Mouse (Mus musculus): Measurements from ENCODE around the gene Scn4b. TPM values are rescaled to one million over a fixed set of nuclear protein-coding genes. Genes with fewer than 3 reads are reported as not detected.

Gene Scn4b
- polyA plus RNA-seq, 1 experiment from 2014 or later: 0.58 TPM

DNA sequence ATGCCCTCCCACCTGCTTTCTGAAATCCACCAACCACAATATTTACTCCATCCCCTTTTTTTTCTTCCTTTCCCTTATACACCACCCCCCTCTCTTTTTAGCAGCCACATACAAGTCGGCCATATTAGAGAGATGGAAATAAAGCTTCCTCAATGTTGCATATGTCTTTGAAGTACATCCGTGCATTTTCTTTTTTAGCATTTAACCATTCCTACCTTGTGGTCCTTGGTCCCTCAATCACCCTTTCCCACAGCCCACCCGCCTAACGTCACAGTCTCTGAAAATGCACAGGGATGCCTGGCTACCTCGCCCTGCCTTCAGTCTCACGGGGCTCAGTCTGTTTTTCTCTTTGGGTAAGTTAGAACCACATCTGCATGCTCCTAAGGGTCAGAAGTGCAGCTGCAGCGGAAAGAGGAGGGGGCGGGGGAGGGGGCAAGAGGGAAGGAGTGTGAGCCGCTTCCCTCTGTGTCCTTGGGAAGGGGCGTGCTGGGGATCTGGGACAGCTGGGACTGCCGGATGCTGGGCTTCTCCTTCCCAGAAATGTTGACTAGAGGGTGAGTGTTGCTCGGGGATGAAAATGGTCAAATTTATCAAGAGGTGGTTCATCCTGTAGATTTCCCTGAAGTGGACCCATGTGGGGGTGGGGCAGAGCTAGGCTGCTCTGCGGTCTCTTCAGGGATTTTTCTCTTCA is 20.3 kb upstream of the Scn4b start, which contains the start of gene Scn2b:
Gene Scn2b (plus strand): TSS at position 42 of the 691 bp plus-strand sequence.
- Histone ChIP-seq H3K36me3 (no peaks in the 10 kb centered on the region), H3K9me3 (no peaks in the 10 kb centered on the region), H3K4me1 (replicated peaks) (peaks cover 31% of the 10 kb centered on the region), H3K27me3 (ENCODE audit: insufficient read depth, poor library complexity, severe bottlenecking) (peaks cover 34% of the 10 kb centered on the region), H3K4me3 (peak within 1 kb of the TSS; percentile 64), H3K27ac (peak within 1 kb of the TSS; percentile 90)
- 0% methylated on average over 13 of the region's 13 CpGs for WGBS
- DNase-seq (ENCODE audit: low spot score): peak; percentile 44

DNA sequence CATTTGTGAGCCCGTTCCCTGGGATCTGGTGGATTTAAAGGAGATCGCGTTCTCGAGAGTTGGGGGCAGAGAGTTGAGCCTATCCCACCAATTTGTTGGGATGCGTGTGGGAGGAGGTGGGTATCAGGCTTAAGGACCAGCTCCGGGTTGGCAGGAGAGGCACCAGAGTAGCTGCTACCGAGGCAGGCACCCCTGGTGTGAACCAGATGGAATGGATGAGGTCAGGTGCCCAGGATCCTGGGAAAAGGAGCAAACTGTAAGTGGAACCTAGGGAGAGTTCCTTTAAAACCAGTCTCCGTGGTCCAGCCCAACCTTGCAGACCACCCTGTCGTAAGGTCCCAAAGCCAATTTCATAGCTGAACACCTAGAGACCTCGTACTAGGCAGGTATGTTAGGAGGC is 19.6 kb upstream of the Scn4b start:
- DNase-seq (ENCODE audit: low spot score): no peak
- peak overlapping the region; percentile 90 for H3K27ac ChIP-seq
- 29% methylated on average over 10 of the region's 10 CpGs for WGBS

DNA sequence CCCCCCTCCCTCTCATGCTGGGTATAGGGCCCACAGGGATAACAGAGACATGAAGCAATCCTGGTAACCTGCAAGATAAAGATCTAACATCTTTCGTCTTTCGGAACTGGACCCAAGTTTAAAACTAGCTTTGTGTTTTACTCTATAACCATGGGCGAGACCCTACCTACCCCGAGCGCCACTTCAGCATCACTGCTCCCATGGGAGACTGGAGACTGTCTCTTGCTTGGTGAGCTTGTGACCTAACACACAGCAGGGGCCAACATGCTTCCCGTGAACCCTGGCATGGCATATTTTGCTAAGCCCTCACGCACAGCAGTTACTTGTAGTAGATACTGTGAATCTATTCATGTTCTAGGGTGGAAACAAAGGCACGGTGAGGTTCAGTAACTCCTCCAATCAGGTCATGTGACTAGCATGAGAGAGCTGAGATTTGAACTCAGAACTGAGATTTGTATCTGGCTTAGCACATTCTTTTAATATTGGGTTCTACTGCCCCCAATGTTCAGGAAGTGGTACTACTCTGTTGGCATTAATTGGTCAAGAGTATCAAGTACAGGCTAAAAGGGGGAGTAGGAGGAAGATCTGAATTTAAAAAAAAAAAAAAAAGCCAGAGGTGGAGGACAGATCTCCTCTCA is 18.8 kb upstream of the Scn4b start:
- H3K4me3 ChIP-seq: no peak overlapping the region
- DNase-seq (ENCODE audit: low spot score): no peak

More for the DNA sequence above, 19.6 kb upstream of the Scn4b start:
- Histone ChIP-seq H3K4me1 (replicated peaks) (peaks cover 31% of the 10 kb centered on the region), H3K27me3 (ENCODE audit: insufficient read depth, poor library complexity, severe bottlenecking) (peaks cover 34% of the 10 kb centered on the region), H3K36me3 (no peaks in the 10 kb centered on the region), H3K4me3 (peak overlapping the region; percentile 64), H3K9me3 (no peaks in the 10 kb centered on the region)

DNA sequence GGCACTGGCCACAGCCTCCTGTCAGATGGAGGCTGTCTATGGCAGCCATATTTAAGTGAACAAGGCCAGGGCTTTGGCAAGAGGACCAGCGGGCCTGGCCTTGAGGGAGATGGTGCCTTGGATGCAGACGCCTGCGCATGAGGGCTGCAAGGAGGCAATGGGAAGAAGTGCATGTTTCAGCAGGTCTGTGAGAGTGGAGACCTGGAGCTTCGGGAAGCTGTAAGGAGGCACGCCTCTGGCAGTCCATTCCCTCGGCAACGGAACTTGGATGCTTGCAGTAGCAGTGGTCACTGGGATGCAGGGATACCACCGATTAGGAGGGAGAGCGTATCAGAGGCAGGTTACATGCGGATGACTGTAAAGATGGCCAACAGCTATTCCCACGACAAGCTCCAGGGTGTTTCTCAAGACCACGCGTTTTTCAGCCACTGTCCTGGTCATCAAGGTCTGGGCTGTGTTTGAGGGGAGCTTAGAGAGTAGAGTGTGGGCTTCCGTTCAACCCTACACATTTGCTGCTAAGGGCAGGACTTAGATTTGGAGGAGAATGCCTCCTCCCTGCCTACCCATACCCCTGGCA is 18.2 kb upstream of the Scn4b start:
- H3K4me3 ChIP-seq: no peak overlapping the region
- H3K27ac ChIP-seq: no peak overlapping the region
- WGBS: 90% methylated on average over 14 of the region's 14 CpGs
- H3K27me3 ChIP-seq (ENCODE audit: insufficient read depth, poor library complexity, severe bottlenecking): peaks cover 34% of the 10 kb centered on the region
- H3K4me1 ChIP-seq (replicated peaks): peaks cover 31% of the 10 kb centered on the region
- H3K9me3 ChIP-seq: no peaks in the 10 kb centered on the region
- no peaks in the 10 kb centered on the region for H3K36me3 ChIP-seq
- no peak for DNase-seq (ENCODE audit: low spot score)

More for the DNA sequence above, 18.8 kb upstream of the Scn4b start:
- Histone ChIP-seq H3K27ac (no peak overlapping the region), H3K4me1 (replicated peaks) (peaks cover 31% of the 10 kb centered on the region), H3K9me3 (no peaks in the 10 kb centered on the region), H3K36me3 (no peaks in the 10 kb centered on the region), H3K27me3 (ENCODE audit: insufficient read depth, poor library complexity, severe bottlenecking) (peaks cover 34% of the 10 kb centered on the region)
- WGBS: 94% methylated on average over 8 of the region's 8 CpGs

DNA sequence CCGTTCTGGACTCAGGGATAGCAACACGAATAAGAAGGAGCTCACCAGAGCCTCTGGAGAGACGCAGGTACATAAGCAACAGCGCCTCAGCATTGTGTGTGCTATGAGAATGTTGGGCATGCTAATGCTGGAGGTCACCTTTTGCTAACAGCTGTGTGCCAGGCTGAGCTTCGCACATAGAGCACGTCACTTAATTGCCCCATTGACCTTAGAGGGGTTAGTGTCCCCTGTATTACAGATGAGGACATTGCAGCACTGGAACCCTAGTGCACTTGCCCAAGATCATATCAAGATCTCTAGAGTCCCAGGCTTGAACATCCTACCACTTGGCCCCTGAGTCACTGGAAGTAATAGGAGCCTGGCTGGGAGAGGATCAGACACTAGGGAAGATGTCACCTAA is 17.6 kb upstream of the Scn4b start:
- Histone ChIP-seq H3K4me3 (no peak overlapping the region), H3K36me3 (peaks cover 3% of the 10 kb centered on the region; the same call in 1 of the 2 replicates), H3K9me3 (no peaks in the 10 kb centered on the region), H3K27ac (no peak overlapping the region), H3K4me1 (replicated peaks) (peaks cover 31% of the 10 kb centered on the region), H3K27me3 (ENCODE audit: insufficient read depth, poor library complexity, severe bottlenecking) (peaks cover 34% of the 10 kb centered on the region)
- DNase-seq (ENCODE audit: low spot score): no peak
- 89% methylated on average over 6 of the region's 6 CpGs for WGBS

DNA sequence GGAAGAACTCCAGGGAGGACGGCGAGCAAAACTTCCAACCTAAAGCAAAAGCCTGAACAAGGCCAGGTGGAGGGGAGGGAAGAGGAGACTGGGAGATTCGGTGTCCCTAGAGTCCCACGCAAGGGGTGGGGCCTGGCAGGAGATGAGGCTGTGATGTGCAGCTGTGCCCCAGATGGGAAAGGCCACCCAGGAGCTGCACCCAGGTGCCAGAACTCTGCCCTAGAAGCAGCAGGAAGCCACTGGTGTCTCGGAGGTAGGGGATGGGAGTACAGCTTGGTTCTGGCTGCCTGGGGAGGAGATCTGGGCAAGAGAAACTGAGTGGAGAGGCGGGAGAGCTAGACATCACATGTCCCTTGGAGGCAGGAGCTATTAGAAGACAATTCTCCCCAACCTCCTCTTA is 17.2 kb upstream of the Scn4b start:
- no peaks in the 10 kb centered on the region for H3K9me3 ChIP-seq
- WGBS: 59% methylated on average over 6 of the region's 6 CpGs
- no peak overlapping the region for H3K27ac ChIP-seq
- H3K36me3 ChIP-seq: peaks cover 5% of the 10 kb centered on the region; the same call in 1 of the 2 replicates
- DNase-seq (ENCODE audit: low spot score): no peak
- H3K4me3 ChIP-seq: no peak overlapping the region
- H3K27me3 ChIP-seq (ENCODE audit: insufficient read depth, poor library complexity, severe bottlenecking): peaks cover 32% of the 10 kb centered on the region
- peaks cover 26% of the 10 kb centered on the region for H3K4me1 ChIP-seq (replicated peaks)

DNA sequence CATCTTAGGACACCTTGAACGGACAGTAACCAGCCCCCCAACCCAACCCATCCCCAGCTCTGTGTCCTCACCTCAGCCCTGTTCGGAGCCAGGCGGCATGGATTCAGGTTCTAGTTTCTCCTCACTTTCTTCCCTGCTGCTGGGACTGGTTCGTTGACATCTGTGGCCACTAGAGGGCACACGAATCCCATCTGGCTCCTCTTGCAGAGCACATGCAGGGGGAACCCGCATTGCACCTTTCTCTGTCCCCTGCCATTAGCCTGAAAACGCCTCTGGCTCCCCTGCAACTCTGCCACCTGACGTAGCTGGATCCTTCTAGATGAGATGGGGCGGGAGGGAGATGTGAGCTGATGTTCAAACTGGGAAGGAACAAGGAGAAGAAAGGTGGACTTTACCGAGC is 16.4 kb upstream of the Scn4b start:
- Histone ChIP-seq H3K9me3 (no peaks in the 10 kb centered on the region), H3K27ac (peak overlapping the region; percentile 10; the same call in 1 of the 2 replicates), H3K27me3 (ENCODE audit: insufficient read depth, poor library complexity, severe bottlenecking) (peaks cover 24% of the 10 kb centered on the region), H3K36me3 (peaks cover 5% of the 10 kb centered on the region; the same call in 1 of the 2 replicates), H3K4me1 (replicated peaks) (peaks cover 28% of the 10 kb centered on the region), H3K4me3 (no peak overlapping the region; the same call in 1 of the 2 replicates)
- DNase-seq (ENCODE audit: low spot score): peak; percentile 76
- WGBS: 8% methylated on average over 10 of the region's 10 CpGs

DNA sequence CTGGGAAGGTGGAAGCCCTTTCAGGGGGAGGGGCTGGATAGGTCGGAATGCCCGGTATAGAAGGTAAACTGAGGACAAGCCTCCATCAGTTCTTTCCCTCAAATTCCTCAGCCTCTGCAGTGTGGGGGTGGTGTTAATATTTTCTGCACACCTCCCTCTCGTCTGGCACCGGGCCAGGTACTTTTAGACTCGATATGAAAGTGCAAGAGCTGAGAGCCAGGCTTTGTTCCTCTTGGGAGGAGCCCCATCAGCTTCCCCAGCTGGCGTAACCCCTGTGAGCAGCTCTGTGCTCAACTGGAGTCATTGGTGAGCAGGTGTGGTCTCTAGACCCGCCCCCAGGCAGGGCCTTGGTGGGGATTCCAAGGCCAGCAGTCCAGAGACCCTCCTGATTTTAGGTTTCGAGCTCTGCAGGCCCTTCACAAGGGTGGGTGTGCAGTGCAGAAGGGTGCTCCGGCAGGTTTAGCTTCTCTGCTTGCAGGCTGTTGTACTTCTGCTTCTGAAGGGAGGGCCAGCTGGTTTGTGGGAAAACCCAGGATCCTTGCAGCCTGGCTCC is 15.9 kb upstream of the Scn4b start:
- H3K9me3 ChIP-seq: no peaks in the 10 kb centered on the region
- H3K4me3 ChIP-seq: no peak overlapping the region; the same call in 1 of the 2 replicates
- peak overlapping the region; percentile 10; the same call in 1 of the 2 replicates for H3K27ac ChIP-seq
- peaks cover 5% of the 10 kb centered on the region; the same call in 1 of the 2 replicates for H3K36me3 ChIP-seq
- no peak for DNase-seq (ENCODE audit: low spot score)
- H3K27me3 ChIP-seq (ENCODE audit: insufficient read depth, poor library complexity, severe bottlenecking): peaks cover 19% of the 10 kb centered on the region
- WGBS: 27% methylated on average over 9 of the region's 9 CpGs
- H3K4me1 ChIP-seq (replicated peaks): peaks cover 29% of the 10 kb centered on the region

DNA sequence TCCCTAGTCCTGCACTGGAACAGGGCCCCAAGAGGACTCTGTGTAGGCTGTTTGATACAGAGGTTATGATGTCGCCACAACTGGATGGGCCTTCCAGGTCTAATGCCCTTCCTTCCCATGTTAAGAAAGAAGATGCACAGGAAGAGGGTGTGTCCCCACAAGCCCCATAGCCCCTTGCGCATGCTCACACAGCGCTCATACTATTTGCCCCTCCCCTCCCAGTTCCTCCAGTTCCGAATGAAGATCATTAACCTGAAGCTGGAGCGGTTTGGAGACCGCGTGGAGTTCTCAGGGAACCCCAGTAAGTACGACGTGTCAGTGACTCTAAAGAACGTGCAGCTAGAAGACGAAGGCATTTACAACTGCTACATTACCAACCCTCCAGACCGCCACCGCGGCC is 13.0 kb upstream of the Scn4b start:
- H3K4me1 ChIP-seq (replicated peaks): peaks cover 16% of the 10 kb centered on the region
- DNase-seq (ENCODE audit: low spot score): no peak
- no peak overlapping the region for H3K27ac ChIP-seq
- H3K27me3 ChIP-seq (ENCODE audit: insufficient read depth, poor library complexity, severe bottlenecking): peaks cover 17% of the 10 kb centered on the region
- WGBS: 89% methylated on average over 14 of the region's 14 CpGs
- H3K36me3 ChIP-seq: peaks cover 5% of the 10 kb centered on the region; the same call in 1 of the 2 replicates
- H3K4me3 ChIP-seq: no peak overlapping the region
- no peaks in the 10 kb centered on the region for H3K9me3 ChIP-seq

DNA sequence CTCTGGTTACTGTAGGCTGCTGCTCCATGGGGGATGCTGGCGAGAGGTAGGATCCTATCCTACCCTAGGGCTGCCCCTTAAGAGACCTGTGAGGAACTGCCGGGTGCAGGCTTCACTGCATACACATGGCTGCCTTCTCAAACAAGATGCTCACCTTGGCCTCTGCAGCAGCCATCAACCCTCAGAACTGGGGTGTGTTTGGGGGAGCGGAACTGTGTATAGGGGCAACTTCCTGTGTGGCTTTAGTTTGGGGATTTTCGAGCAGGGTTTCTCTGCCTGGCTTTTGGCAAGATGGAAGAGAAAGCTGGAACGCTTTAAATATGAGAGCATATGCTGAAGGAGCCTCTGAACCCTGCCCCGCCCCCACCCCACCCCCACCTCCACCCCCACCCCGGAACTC is 11.3 kb upstream of the Scn4b start:
- no peak overlapping the region; the same call in 1 of the 2 replicates for H3K27ac ChIP-seq
- no peak for DNase-seq (ENCODE audit: low spot score)
- no peak overlapping the region for H3K4me3 ChIP-seq
- peaks cover 14% of the 10 kb centered on the region for H3K4me1 ChIP-seq (replicated peaks)
- 52% methylated on average over 7 of the region's 7 CpGs for whole genome bisulfite sequencing
- H3K9me3 ChIP-seq: no peaks in the 10 kb centered on the region
- H3K27me3 ChIP-seq (ENCODE audit: insufficient read depth, poor library complexity, severe bottlenecking): peaks cover 9% of the 10 kb centered on the region; the same call in 1 of the 2 replicates
- H3K36me3 ChIP-seq: peaks cover 5% of the 10 kb centered on the region; the same call in 1 of the 2 replicates

DNA sequence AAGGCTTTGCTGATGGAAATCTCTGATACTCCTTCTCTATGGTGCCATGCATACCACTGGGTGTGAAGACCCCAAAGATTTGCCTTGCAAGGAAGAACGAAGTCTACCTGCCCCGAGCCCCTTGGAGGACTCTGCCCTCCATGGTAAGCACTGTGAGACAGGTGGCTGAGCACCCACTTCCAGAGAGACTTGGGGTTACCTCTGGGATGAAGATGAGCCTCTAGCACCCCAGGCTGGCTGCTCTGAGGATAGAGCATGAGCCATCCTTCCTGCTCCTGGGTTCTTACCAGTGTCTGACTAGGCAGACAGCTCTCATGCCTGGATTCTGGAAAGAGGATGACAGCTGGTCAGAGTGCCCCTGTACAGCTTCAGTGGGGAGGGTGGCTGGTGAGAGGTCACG is 8.1 kb upstream of the Scn4b start:
- Histone ChIP-seq H3K27me3 (ENCODE audit: insufficient read depth, poor library complexity, severe bottlenecking) (peaks cover 27% of the 10 kb centered on the region), H3K4me1 (replicated peaks) (peaks cover 14% of the 10 kb centered on the region), H3K4me3 (no peak overlapping the region), H3K9me3 (no peaks in the 10 kb centered on the region), H3K27ac (no peak overlapping the region), H3K36me3 (peaks cover 5% of the 10 kb centered on the region; the same call in 1 of the 2 replicates)
- 81% methylated on average over 3 of the region's 3 CpGs for WGBS
- DNase-seq (ENCODE audit: low spot score): no peak

DNA sequence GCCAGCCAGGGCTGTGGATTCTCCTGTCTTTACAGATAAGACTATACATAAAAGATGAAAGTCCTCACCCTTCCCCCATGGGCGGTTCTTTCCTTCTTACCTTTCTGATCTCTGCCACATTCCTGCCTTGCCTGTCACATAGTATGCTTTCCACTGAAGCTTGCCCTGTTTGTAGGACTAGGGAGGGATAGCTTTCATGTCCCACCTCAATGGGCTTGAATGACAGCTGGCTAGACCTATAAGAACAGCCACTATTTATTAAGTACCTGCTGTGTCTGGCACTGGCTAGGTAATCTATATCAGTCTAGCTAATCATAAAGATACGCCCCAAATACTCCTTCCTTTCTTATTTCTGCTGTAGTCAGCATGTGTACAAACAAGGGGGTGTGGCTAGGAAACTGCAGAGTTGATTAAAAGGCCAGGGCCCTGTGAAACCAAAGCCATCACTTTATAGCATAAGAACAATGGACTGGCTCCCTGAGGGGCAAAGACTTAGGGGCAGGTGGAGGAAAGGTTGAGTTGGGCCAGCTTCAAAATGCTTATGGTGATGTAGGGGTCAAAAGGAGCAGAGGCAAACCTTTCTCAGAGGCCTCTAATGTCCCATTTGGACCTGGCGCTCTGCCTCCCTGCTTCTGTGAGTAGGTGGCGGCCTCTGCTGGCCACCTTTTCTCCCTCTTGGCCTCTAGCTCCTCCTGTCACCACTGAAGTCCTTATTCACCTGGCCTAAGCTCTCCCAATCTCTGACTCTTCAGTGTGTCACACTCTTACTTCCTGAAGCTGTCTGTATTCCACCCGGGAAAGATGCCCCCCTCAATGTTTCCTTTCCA is 4.5 kb upstream of the Scn4b start:
- Histone ChIP-seq H3K27me3 (ENCODE audit: insufficient read depth, poor library complexity, severe bottlenecking) (peaks cover 63% of the 10 kb centered on the region), H3K9me3 (no peaks in the 10 kb centered on the region), H3K4me1 (replicated peaks) (peaks cover 42% of the 10 kb centered on the region), H3K36me3 (no peaks in the 10 kb centered on the region), H3K27ac (no peak overlapping the region), H3K4me3 (no peak overlapping the region)
- 23% methylated on average over 5 of the region's 5 CpGs for WGBS
- peak; percentile 37 for DNase-seq (ENCODE audit: low spot score)

All from hindbrain, embryonic 10.5 days (tissue).